Mouse (Mus musculus) liver, embryonic 16.5 days (tissue): ENCODE measurements around the gene Tas1r3. TPM values are rescaled to one million over a fixed set of nuclear protein-coding genes. Genes with fewer than 3 reads are reported as not detected.
A peak's percentile ranks its signal among the peaks of the same experiment; 100 is the strongest.

Experiments used
- ATAC-seq: fragments of 200-750 bp; cut with Nextera tagmentation; 2 replicates; pipeline ENCODE4 v1.8.0; 2017; ENCODE audit warnings: low read depth, mild to moderate bottlenecking, moderate number of reproducible peaks, moderate library complexity
- H3K27ac ChIP-seq: fragments of 300-500 bp; sonication (generic); 2 replicates; pipeline ENCODE4 v1.5.1; 2014; ENCODE audit warnings: mild to moderate bottlenecking, low read length
- H3K27me3 ChIP-seq: fragments of 300-500 bp; sonication (generic); 2 replicates; pipeline ENCODE4 v1.6.1; 2014; ENCODE audit warnings: low read depth, low read length, mixed read lengths; ENCODE audit not compliant: control insufficient read depth, insufficient read depth
- H3K36me3 ChIP-seq: fragments of 300-500 bp; sonication (generic); 2 replicates; pipeline ENCODE4 v1.6.1; 2014; ENCODE audit warnings: mild to moderate bottlenecking; ENCODE audit not compliant: control insufficient read depth, insufficient read depth
- H3K4me1 ChIP-seq: fragments of 300-500 bp; sonication (generic); 2 replicates; pipeline ENCODE4 v1.6.1; 2014; ENCODE audit warnings: low read depth, low read length, mixed read lengths; ENCODE audit not compliant: control insufficient read depth
- H3K4me2 ChIP-seq: fragments of 300-500 bp; sonication (generic); 2 replicates; pipeline ENCODE4 v1.6.1; 2014; ENCODE audit warnings: low read depth, low read length, mixed read lengths
- H3K4me3 ChIP-seq: fragments of 300-500 bp; sonication (generic); 2 replicates; pipeline ENCODE4 v1.5.1; 2014; ENCODE audit warnings: low read depth, mild to moderate bottlenecking, low read length
- H3K9ac ChIP-seq: fragments of 300-500 bp; sonication (generic); 2 replicates; pipeline ENCODE4 v1.6.1; 2014; ENCODE audit warnings: low read depth, low read length
- H3K9me3 ChIP-seq: fragments of 300-500 bp; sonication (generic); replicated peaks from 2 replicates; pipeline ENCODE4 v1.6.1; 2016; ENCODE audit warnings: low read length; ENCODE audit not compliant: control insufficient read depth
- WGBS: fragments of 180-500 bp; shearing (Covaris S2); extraction: QIAGEN DNeasy Blood & Tissue Kit; methylation state at CpG from one replicate; pipeline ENCODE4 v1.1.7; 2014; ENCODE audit not compliant: insufficient replicate concordance; 5-methylcytosine and 5-hydroxymethylcytosine counted together
- polyA plus RNA-seq: library from polyadenylated mRNA; unstranded; fragments of >200 nt; fragmentation: Nextera tagmentation; extraction: Ambion mirVana; gene quantifications from 2 replicates; pipeline ENCODE4 v1.2.1, GENCODE M21; 2015

The Tas1r3 gene
- polyA plus RNA-seq, 1 experiment from 2014 or later, result 0.14 TPM

DNA sequence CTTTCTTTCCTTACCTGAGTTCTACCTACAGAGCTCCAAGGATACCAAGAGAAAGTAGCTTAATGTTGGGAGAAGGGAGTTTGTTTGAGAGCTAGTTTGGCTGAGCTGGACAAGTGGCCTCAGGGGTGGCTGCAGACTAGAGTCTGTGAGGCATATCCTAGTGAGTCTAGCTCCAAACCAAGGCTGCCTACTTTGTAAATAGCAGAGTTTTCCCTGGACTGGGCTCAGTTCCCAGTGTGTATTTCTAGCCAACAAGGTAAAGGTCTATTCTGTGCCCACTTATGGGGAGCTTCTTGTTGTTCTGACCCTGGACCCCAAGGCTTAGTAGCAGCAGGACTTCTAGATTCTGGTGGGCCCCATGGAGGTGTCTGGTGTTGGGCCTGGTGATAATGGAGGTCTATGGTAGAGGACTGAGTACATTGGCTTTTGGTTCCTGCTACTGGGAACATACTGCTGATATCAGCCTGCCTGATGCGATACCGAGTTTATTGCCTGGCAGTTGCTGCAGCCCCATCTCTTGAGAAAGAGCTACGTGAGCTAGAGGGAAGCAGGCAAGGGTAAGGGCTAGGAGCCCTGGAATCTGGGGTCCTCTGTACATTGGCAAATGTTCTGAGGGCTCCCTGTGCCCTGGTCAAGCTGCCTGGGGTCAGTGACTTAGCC is 13.2 kb downstream of the Tas1r3 start:
- H3K27ac ChIP-seq, result no peak overlapping the region
- H3K4me2 ChIP-seq, result no peak overlapping the region
- ATAC-seq, result no peak
- H3K9ac ChIP-seq, result peak overlapping the region; percentile 2; the same call in 1 of the 2 replicates
- H3K9me3 ChIP-seq, result no peaks in the 10 kb centered on the region
- WGBS, result 54% methylated on average over 3 of the region's 3 CpGs
- H3K27me3 ChIP-seq, result no peaks in the 10 kb centered on the region
- H3K36me3 ChIP-seq, result peaks cover 3% of the 10 kb centered on the region; the same call in 1 of the 2 replicates
- peaks cover 33% of the 10 kb centered on the region for H3K4me1 ChIP-seq
- H3K4me3 ChIP-seq, result no peak overlapping the region

GRCm38 (mm10) chr4:155849391-155849790 is 13.8 kb downstream of the Tas1r3 start:
- Histone ChIP-seq H3K4me1 (peaks cover 33% of the 10 kb centered on the region), H3K27me3 (no peaks in the 10 kb centered on the region), H3K9me3 (no peaks in the 10 kb centered on the region), H3K4me2 (peak overlapping the region; percentile 98), H3K9ac (peak overlapping the region; percentile 2), H3K27ac (no peak overlapping the region), H3K36me3 (no peaks in the 10 kb centered on the region), H3K4me3 (no peak overlapping the region)
- ATAC-seq, result no peak
- 68% methylated on average over 2 of the region's 2 CpGs for WGBS

DNA sequence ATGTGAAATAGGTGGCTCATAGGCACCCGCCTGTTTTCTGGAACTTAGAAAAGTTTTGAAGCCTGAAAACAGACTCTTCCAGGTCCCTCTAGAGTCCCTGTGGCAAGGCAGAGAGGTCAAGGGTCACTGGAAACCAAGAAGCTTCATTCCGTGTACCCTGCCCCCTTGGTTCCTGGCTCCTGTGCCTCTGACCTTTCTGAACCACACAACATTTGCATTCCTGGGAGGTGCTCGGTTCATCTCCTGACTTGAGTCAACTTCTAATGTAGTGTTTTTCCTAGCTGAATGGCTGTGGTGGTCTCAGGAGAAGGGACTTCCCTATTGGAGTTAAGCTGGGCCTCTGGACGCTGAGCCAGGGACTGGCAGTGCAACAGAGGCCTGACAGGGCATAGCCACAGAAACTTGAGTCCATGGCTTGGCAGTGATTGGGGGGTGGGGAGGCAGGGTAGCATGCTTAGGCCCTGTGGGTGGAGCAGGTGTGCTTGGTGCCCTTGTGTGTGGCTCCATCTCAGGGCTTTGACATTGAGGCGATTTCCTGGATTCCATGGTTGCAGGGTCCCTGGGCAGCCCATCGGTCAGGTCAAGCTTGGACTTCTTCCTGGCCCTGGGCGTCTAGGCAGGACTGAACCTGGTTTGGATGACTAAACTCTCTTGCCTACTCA is 14.6 kb downstream of the Tas1r3 start:
- ATAC-seq, result no peak

GRCm38 (mm10) chr4:155847591-155848352 is 15.4 kb downstream of the Tas1r3 start:
- 1% methylated on average over 68 of the region's 69 CpGs for WGBS
- Histone ChIP-seq H3K4me1 (peaks cover 33% of the 10 kb centered on the region), H3K4me2 (peak overlapping the region; percentile 98), H3K27ac (peak overlapping the region; percentile 79), H3K9me3 (no peaks in the 10 kb centered on the region), H3K4me3 (peak overlapping the region; percentile 87), H3K9ac (peak overlapping the region; percentile 95), H3K36me3 (no peaks in the 10 kb centered on the region), H3K27me3 (peaks cover 3% of the 10 kb centered on the region)
- ATAC-seq, result peak; percentile 63

More for the DNA sequence above, 14.6 kb downstream of the Tas1r3 start:
- Histone ChIP-seq H3K36me3 (no peaks in the 10 kb centered on the region), H3K4me2 (peak overlapping the region; percentile 98), H3K4me1 (peaks cover 33% of the 10 kb centered on the region), H3K9me3 (no peaks in the 10 kb centered on the region), H3K27ac (no peak overlapping the region), H3K4me3 (peak overlapping the region; percentile 87), H3K27me3 (no peaks in the 10 kb centered on the region), H3K9ac (peak overlapping the region; percentile 95)
- WGBS, result 49% methylated on average over 7 of the region's 7 CpGs

DNA sequence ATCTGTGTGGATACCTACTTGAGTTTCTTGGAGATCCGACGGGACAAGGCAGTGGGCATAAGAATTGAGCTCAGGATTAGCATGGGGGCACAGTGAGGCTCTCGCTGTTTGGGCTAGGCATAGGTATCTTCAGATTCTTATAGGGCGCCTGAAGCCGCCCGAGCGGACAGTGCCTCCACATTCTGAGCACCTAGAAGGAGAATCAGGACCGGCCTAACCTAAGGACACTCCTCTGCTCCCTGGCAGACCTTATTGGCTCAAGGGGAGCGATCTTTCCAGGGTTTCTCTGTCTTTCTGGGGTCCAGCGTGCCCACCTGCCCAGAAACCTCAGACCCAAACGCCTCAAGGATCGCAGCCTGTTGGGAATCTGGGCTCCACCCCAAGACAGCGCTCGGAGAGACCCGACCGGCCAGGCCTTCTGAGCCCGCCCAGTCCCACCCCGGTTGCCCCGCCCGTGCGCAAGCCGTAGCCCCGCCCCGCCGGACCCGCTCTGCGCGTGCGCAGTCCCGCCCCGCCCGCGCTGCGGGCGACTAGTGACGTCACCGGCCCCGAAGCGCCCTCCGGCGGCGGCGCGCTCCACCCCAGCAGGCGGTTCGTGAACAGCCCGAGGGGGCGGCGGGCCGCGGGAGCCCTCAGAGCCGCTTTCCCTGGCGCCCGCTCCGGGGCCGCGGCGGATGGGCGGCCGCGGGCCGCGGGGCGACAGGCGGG is 16.1 kb downstream of the Tas1r3 start, which contains the start of gene Dvl1:
TSS of gene Dvl1 (plus strand) at position 532 of the 708 bp plus-strand sequence.
- peak; percentile 92 for ATAC-seq
- H3K9me3 ChIP-seq, result no peaks in the 10 kb centered on the region
- H3K27me3 ChIP-seq, result peaks cover 8% of the 10 kb centered on the region
- peak within 1 kb of the TSS; percentile 87 for H3K4me3 ChIP-seq
- H3K4me2 ChIP-seq, result peak within 1 kb of the TSS; percentile 98
- H3K27ac ChIP-seq, result peak within 1 kb of the TSS; percentile 79
- WGBS, result 3% methylated on average over 61 of the region's 65 CpGs
- H3K36me3 ChIP-seq, result no peaks in the 10 kb centered on the region
- H3K9ac ChIP-seq, result peak within 1 kb of the TSS; percentile 95
- peaks cover 33% of the 10 kb centered on the region for H3K4me1 ChIP-seq

GRCm38 (mm10) chr4:155843231-155843630 is 19.9 kb downstream of the Tas1r3 start:
- WGBS, result 74% methylated on average over 5 of the region's 5 CpGs
- Histone ChIP-seq H3K4me3 (no peak overlapping the region), H3K27me3 (peaks cover 25% of the 10 kb centered on the region), H3K27ac (no peak overlapping the region), H3K4me1 (peaks cover 29% of the 10 kb centered on the region), H3K36me3 (no peaks in the 10 kb centered on the region), H3K9me3 (no peaks in the 10 kb centered on the region), H3K4me2 (no peak overlapping the region), H3K9ac (no peak overlapping the region)
- ATAC-seq, result no peak

- H3K27me3 ChIP-seq, result peaks cover 25% of the 10 kb centered on the region
- peak overlapping the region; percentile 78 for H3K4me2 ChIP-seq
- H3K9me3 ChIP-seq, result no peaks in the 10 kb centered on the region
- H3K9ac ChIP-seq, result no peak overlapping the region
- H3K4me1 ChIP-seq, result peaks cover 21% of the 10 kb centered on the region
- no peak for ATAC-seq
- WGBS, result 48% methylated on average over 38 of the region's 38 CpGs
- peak overlapping the region; percentile 60; the same call in 1 of the 2 replicates for H3K4me3 ChIP-seq
- no peak overlapping the region for H3K27ac ChIP-seq
- no peaks in the 10 kb centered on the region for H3K36me3 ChIP-seq
These were observed 21.4 kb downstream of the Tas1r3 start for GRCm38 (mm10) chr4:155841651-155842270.

- Histone ChIP-seq H3K9me3 (no peaks in the 10 kb centered on the region), H3K4me2 (peak overlapping the region; percentile 78), H3K27me3 (peaks cover 25% of the 10 kb centered on the region), H3K4me1 (peaks cover 17% of the 10 kb centered on the region), H3K27ac (no peak overlapping the region), H3K36me3 (no peaks in the 10 kb centered on the region), H3K4me3 (peak overlapping the region; percentile 60), H3K9ac (peak overlapping the region; percentile 35)
- under 1% methylated on average over 32 of the region's 32 CpGs for WGBS
- ATAC-seq, result peak; percentile 76
These were observed 22.1 kb downstream of the Tas1r3 start for GRCm38 (mm10) chr4:155841003-155841454.
